Mouse (Mus musculus): ENCODE measurements at regions not wholly inside any gene's neighbourhood (a gene's known extent, or its start where the extent isn't known, plus 50 kb on each side); places are given as distances from the start of the nearest gene placed in this dataset.

DNA sequence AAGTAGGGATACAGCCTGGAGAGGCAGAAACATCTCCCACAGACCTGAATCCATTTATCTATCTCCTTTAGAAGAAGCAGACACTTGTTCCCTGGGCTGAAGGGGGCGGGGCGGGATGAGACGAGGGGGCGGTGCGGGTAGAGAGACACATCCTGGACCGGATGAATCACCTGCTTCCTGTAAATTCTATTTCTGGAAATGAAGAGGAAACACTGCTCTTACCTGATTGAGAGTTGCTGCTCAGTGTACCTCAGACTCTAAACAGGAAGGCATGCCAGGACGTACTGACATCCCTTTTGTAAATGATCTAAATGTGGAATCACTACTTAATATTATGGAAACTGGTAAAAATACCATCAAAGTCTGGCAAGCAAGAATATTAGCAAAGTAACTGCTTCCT lies 105.5 kb upstream of the Noct start:
- TF ChIP-seq POLR2A (IDR thresholded peaks at IDR 0.05; ENCODE audit: control insufficient read depth, low read depth, low read length), result no peak
- TF ChIP-seq CTCF (IDR thresholded peaks at IDR 0.05; ENCODE audit: control insufficient read depth, insufficient read depth, insufficient replicate concordance, low read depth, low read length), result no peak

Measured in testis, adult 2 months (tissue).